12 mouse cellular contexts compared by ENCODE assay signal in the genomic region with DNA sequence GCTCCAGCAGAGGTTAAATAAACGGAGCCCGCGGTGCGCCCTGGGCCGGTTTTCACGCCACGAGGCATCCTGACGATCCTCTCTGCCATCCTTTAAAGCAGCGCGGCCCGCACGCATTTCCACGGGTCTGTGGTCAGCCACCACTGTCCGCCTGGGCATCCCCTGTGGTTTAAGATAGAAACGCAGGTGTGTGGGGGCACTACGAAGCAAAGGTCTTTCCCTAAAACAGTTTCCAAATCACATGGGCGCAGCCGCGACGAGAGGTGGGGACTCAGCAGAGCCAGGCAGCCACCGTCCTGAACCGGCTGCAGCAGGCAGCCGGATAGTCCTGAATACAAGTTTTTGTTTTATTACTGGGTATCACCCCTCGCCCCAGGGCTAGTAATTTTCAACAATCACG.
A peak's percentile ranks its signal among the peaks of the same experiment; 100 is the strongest.
DNase-seq lines count a peak whose midpoint lies in the region; ATAC-seq and TF ChIP-seq lines count a peak whose summit lies in the region.
"Had no signal": no experiment of that assay in that cellular context is flagged by ENCODE, and none has a peak within 500 bp of the region (broad histone marks: within the 10 kb centered on the region; RNA-seq: fewer than 3 reads in every experiment).

No protein-coding gene starts in this region.

- TF ChIP-seq CTCF in heart, adult 2 months (IDR thresholded peaks at IDR 0.05): no peak

- H3K4me1 ChIP-seq in heart, embryonic 12.5 days (replicated peaks): peaks cover 7% of the 10 kb centered on the region
- no peaks in the 10 kb centered on the region for H3K4me1 ChIP-seq in heart, adult 2 months (ENCODE audit: control insufficient read depth, insufficient read depth, low read length)
- no peaks in the 10 kb centered on the region for H3K4me1 ChIP-seq in hindbrain, embryonic 14.5 days (replicated peaks; ENCODE audit: control insufficient read depth, insufficient read depth, low read length)

- intact Hi-C loops in heart, adult 2 months (cut with DNase I): no loop called here

- no peak overlapping the region for H3K27ac ChIP-seq in heart, embryonic 12.5 days (ENCODE audit: poor library complexity, severe bottlenecking)
- H3K27ac ChIP-seq in heart, adult 2 months: no peak overlapping the region
- no peak overlapping the region for H3K27ac ChIP-seq in hindbrain, embryonic 14.5 days
- H3K27ac ChIP-seq: liver, embryonic 14.5 days had no signal

- peak overlapping the region; percentile 19 for H3K4me3 ChIP-seq in heart, embryonic 12.5 days
- no peak overlapping the region for H3K4me3 ChIP-seq in heart, adult 2 months
- H3K4me3 ChIP-seq in hindbrain, embryonic 14.5 days (replicated peaks; ENCODE audit: low read length): no peak overlapping the region

- TF ChIP-seq EP300 in heart, adult 2 months (IDR thresholded peaks at IDR 0.05; ENCODE audit: insufficient read depth, low read depth, low read length): no peak

- no peak for DNase-seq in heart, adult 2 months
- DNase-seq in ES-CJ7 (ENCODE audit: low read depth, low spot score): peak; percentile 43
- DNase-seq in hindbrain, embryonic 14.5 days (ENCODE audit: low spot score): no peak
- peak; percentile 51 for DNase-seq in neural tube, embryonic 10.5 days (ENCODE audit: extremely low spot score, low spot score)
- no peak for DNase-seq in right cerebral cortex, postnatal 10 days (ENCODE audit: low spot score in 2 of 2)
- DNase-seq in yolk sac, embryonic 10.5 days (ENCODE audit: low spot score): no peak
- DNase-seq: cerebellum, adult 11-12 months; heart, postnatal 10 days; kidney, postnatal 4 days had no signal

- H3K79me2 ChIP-seq in heart, adult 2 months (replicated peaks; ENCODE audit: control insufficient read depth, insufficient read depth, low read length): no peaks in the 10 kb centered on the region

- no peak for ATAC-seq in heart, embryonic 12.5 days (ENCODE audit: insufficient number of reproducible peaks, low FRiP score)
- no peak for ATAC-seq in hindbrain, embryonic 14.5 days (ENCODE audit: low FRiP score)
- ATAC-seq in activated CD4-positive, CD25-positive, alpha-beta regulatory T cell, adult 4 months: no peak

- H3K36me3 ChIP-seq in heart, embryonic 12.5 days: no peaks in the 10 kb centered on the region
- no peaks in the 10 kb centered on the region for H3K36me3 ChIP-seq in heart, adult 2 months (ENCODE audit: control insufficient read depth, insufficient read depth, low read length)
- H3K36me3 ChIP-seq in hindbrain, embryonic 14.5 days (replicated peaks; ENCODE audit: control insufficient read depth, insufficient read depth): no peaks in the 10 kb centered on the region

- WGBS in heart, embryonic 12.5 days: 5% methylated on average over 25 of the region's 25 CpGs
- WGBS in heart, adult 2 months: 10% methylated on average over 25 of the region's 25 CpGs
- WGBS in hindbrain, embryonic 14.5 days: 4% methylated on average over 25 of the region's 25 CpGs

- no peak overlapping the region for H3K9ac ChIP-seq in heart, embryonic 12.5 days
- no peak overlapping the region for H3K9ac ChIP-seq in heart, adult 2 months (ENCODE audit: low read depth, low read length)
- no peak overlapping the region for H3K9ac ChIP-seq in hindbrain, embryonic 14.5 days
- H3K9ac ChIP-seq: liver, embryonic 14.5 days had no signal

- TF ChIP-seq POLR2A in heart, adult 2 months (IDR thresholded peaks at IDR 0.05; ENCODE audit: insufficient read depth, low read depth, low read length): no peak

- H3K4me2 ChIP-seq in heart, embryonic 12.5 days: peak overlapping the region; percentile 57
- 0 out of 2 replicates have a peak overlapping the region, but pooled peaks have one; percentile 11 for H3K4me2 ChIP-seq in hindbrain, embryonic 14.5 days (replicated peaks)

- H3K27me3 ChIP-seq in heart, embryonic 12.5 days (replicated peaks): peaks cover 91% of the 10 kb centered on the region
- peaks cover 20% of the 10 kb centered on the region for H3K27me3 ChIP-seq in heart, adult 2 months (ENCODE audit: control insufficient read depth, insufficient read depth, low read length)
- peaks cover 88% of the 10 kb centered on the region for H3K27me3 ChIP-seq in hindbrain, embryonic 14.5 days (ENCODE audit: control insufficient read depth, insufficient read depth, low read length)

- H3K9me3 ChIP-seq in heart, embryonic 12.5 days (replicated peaks): no peaks in the 10 kb centered on the region
- no peaks in the 10 kb centered on the region for H3K9me3 ChIP-seq in hindbrain, embryonic 14.5 days (ENCODE audit: control insufficient read depth, low read length)

Comparison
In these comparisons a context has a peak if more than half of its experiments do, and no peak if none do; other contexts are left out.
1. DNase-seq: peak in ES-CJ7 (single experiment) and neural tube, embryonic 10.5 days (single experiment); none in heart, adult 2 months (0 of 2), hindbrain, embryonic 14.5 days (single experiment), right cerebral cortex, postnatal 10 days (0 of 2) and yolk sac, embryonic 10.5 days (single experiment).